ENCODE assay signal across 11 mouse cellular contexts in the genomic region with DNA sequence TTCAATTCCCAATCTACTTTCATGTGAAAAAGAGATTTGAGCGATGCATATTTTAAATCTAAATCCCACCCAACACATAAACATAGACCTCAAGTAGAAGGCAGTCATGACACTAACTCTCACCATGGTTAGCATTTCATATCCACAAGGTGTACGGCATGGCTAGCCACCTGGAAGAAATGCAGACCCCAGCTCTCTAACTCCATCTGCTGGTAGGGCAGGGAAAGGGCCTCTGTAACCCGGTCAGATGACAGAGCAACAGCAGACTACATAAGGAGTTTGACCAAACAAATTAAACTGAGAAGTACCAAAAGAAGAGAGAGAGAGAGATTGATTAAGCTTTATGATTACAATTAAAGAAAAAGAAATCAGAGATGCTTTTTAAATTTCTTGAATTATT.
DNase-seq lines count a peak whose midpoint lies in the region; TF ChIP-seq lines count a peak whose summit lies in the region.
"Had no signal": no experiment of that assay in that cellular context is flagged by ENCODE, and none has a peak within 500 bp of the region (broad histone marks: within the 10 kb centered on the region; RNA-seq: fewer than 3 reads in every experiment).

No protein-coding gene starts in this region.

- 0 out of 2 replicates have a peak, but pooled peaks cover 1% of the 10 kb centered on the region for H3K4me1 ChIP-seq in liver, adult 2 months (ENCODE audit: control insufficient read depth, insufficient read depth, low read length)
- H3K4me1 ChIP-seq in ES-Bruce4 (ENCODE audit: control insufficient read depth, insufficient read depth, low read length): no peaks in the 10 kb centered on the region
- H3K4me1 ChIP-seq: forebrain, embryonic 13.5 days; liver, embryonic 15.5 days had no signal

- H3K27ac ChIP-seq in liver, adult 2 months (replicated peaks; ENCODE audit: insufficient read depth, low read depth, low read length): no peak overlapping the region
- no peak overlapping the region for H3K27ac ChIP-seq in ES-Bruce4 (ENCODE audit: insufficient read depth, low read length)
- H3K27ac ChIP-seq: forebrain, embryonic 13.5 days; liver, embryonic 15.5 days had no signal

- TF ChIP-seq POLR2A in liver, adult 2 months (IDR thresholded peaks at IDR 0.05; ENCODE audit: extremely low read depth, insufficient read depth, low read length): no peak
- TF ChIP-seq POLR2A in ES-Bruce4 (IDR thresholded peaks at IDR 0.05; ENCODE audit: insufficient read depth, low read length): no peak

- H3K9me3 ChIP-seq in ES-Bruce4 (replicated peaks; ENCODE audit: control insufficient read depth, insufficient read depth, low read length, poor library complexity, severe bottlenecking): no peaks in the 10 kb centered on the region
- H3K9me3 ChIP-seq: forebrain, embryonic 13.5 days; liver, embryonic 15.5 days had no signal

- H3K79me2 ChIP-seq in liver, adult 2 months (ENCODE audit: control insufficient read depth, insufficient read depth, low read length): no peaks in the 10 kb centered on the region

- H3K9ac ChIP-seq in liver, adult 2 months (ENCODE audit: low read depth, low read length): no peak overlapping the region
- no peak overlapping the region for H3K9ac ChIP-seq in ES-Bruce4 (ENCODE audit: low read depth, poor library complexity, severe bottlenecking)
- H3K9ac ChIP-seq: forebrain, embryonic 13.5 days; liver, embryonic 15.5 days had no signal

- TF ChIP-seq CTCF in liver, adult 2 months (IDR thresholded peaks at IDR 0.05; ENCODE audit: low read depth, low read length): peak; percentile 69
- peak; percentile 32 for TF ChIP-seq CTCF in ES-Bruce4 (IDR thresholded peaks at IDR 0.05; ENCODE audit: low read depth, low read length)

- no peaks in the 10 kb centered on the region for H3K27me3 ChIP-seq in liver, adult 2 months (ENCODE audit: control insufficient read depth, insufficient read depth, low read length)
- H3K27me3 ChIP-seq in ES-Bruce4 (ENCODE audit: control insufficient read depth, insufficient read depth, low read length, poor library complexity, severe bottlenecking): no peaks in the 10 kb centered on the region
- H3K27me3 ChIP-seq: forebrain, embryonic 13.5 days; liver, embryonic 15.5 days had no signal

- H3K36me3 ChIP-seq in liver, adult 2 months (ENCODE audit: control insufficient read depth, insufficient read depth, low read length): peaks cover 9% of the 10 kb centered on the region
- H3K36me3 ChIP-seq in ES-Bruce4 (ENCODE audit: control insufficient read depth, insufficient read depth, low read length, poor library complexity, severe bottlenecking): peaks cover 4% of the 10 kb centered on the region; the same call in 1 of the 2 replicates
- H3K36me3 ChIP-seq: liver, embryonic 15.5 days had no signal

- DNase-seq in gastrocnemius, adult 18-20 months (ENCODE audit: low spot score): peak; percentile 27
- no peak for DNase-seq in gastrocnemius, adult 8-10 months (ENCODE audit: low spot score in 2 of 2)
- peak; percentile 23 for DNase-seq in liver, adult 2 months (ENCODE audit: extremely low read depth, low read depth, low spot score)
- DNase-seq in liver: no peak
- peak; percentile 11 to 56 for DNase-seq in kidney, postnatal 36 days
- DNase-seq in left cerebral cortex, adult 8-10 months (ENCODE audit: low spot score in 2 of 2): no peak
- no peak for DNase-seq in spleen, adult 18-20 months
- DNase-seq: thymus, postnatal 25 days had no signal

- no peak for TF ChIP-seq EP300 in ES-Bruce4 (IDR thresholded peaks at IDR 0.05; ENCODE audit: insufficient read depth, low read depth, low read length)

- 84% methylated on average over 3 of the region's 3 CpGs for WGBS in liver, adult 2 months

- no peak overlapping the region for H3K4me3 ChIP-seq in liver, adult 2 months (ENCODE audit: insufficient read depth, low read depth, low read length)
- no peak overlapping the region for H3K4me3 ChIP-seq in ES-Bruce4 (ENCODE audit: low read depth, low read length)
- H3K4me3 ChIP-seq: forebrain, embryonic 13.5 days; liver, embryonic 15.5 days had no signal

Comparison
In these comparisons a context has a peak if more than half of its experiments do, and no peak if none do; other contexts are left out.
1. DNase-seq: peak in gastrocnemius, adult 18-20 months (single experiment), liver, adult 2 months (single experiment) and kidney, postnatal 36 days (2 of 2); none in gastrocnemius, adult 8-10 months (0 of 2), liver (single experiment), left cerebral cortex, adult 8-10 months (0 of 2) and spleen, adult 18-20 months (0 of 2).